Mouse (Mus musculus) liver, embryonic 11.5 days (tissue): ENCODE measurements around the gene Vwde. TPM values are rescaled to one million over a fixed set of nuclear protein-coding genes. Genes with fewer than 3 reads are reported as not detected.

Experiments
- ATAC-seq: fragments of 200-750 bp; cut with Nextera tagmentation; replicated peaks from 2 replicates; pipeline ENCODE4 v1.8.0; 2017; ENCODE audit warnings: moderate number of reproducible peaks, mild to moderate bottlenecking, moderate TSS enrichment, moderate library complexity; ENCODE audit not compliant: low FRiP score
- DNase-seq: peaks from one replicate; pipeline ENCODE4 v3.0.0-alpha.2; 2017; ENCODE audit warnings: low spot score
- H3K27ac ChIP-seq: fragments of 300-500 bp; sonication (generic); 2 replicates; pipeline ENCODE4 v1.5.1; 2014; ENCODE audit warnings: mild to moderate bottlenecking, low read depth, low read length, control low read depth
- H3K27me3 ChIP-seq: fragments of 300-500 bp; sonication (generic); replicated peaks from 2 replicates; pipeline ENCODE4 v1.6.1; 2014; ENCODE audit warnings: low read length, mixed read lengths; ENCODE audit not compliant: control insufficient read depth, insufficient read depth
- H3K36me3 ChIP-seq: fragments of 300-500 bp; sonication (generic); 2 replicates; pipeline ENCODE4 v1.6.1; 2014; ENCODE audit warnings: mild to moderate bottlenecking, low read length, moderate library complexity, mixed read lengths; ENCODE audit not compliant: control insufficient read depth, insufficient read depth
- H3K4me1 ChIP-seq: fragments of 300-500 bp; sonication (generic); replicated peaks from 2 replicates; pipeline ENCODE4 v1.6.1; 2014; ENCODE audit warnings: low read length, mixed read lengths; ENCODE audit not compliant: control insufficient read depth, insufficient read depth
- H3K4me2 ChIP-seq: fragments of 300-500 bp; sonication (generic); 2 replicates; pipeline ENCODE4 v1.6.1; 2014; ENCODE audit warnings: mild to moderate bottlenecking, control low read depth, moderate library complexity
- H3K4me3 ChIP-seq: fragments of 300-500 bp; sonication (generic); 2 replicates; pipeline ENCODE4 v1.5.1; 2014; ENCODE audit warnings: low read depth, low read length, control low read depth
- H3K9ac ChIP-seq: fragments of 300-500 bp; sonication (generic); 2 replicates; pipeline ENCODE4 v1.6.1; 2014; ENCODE audit warnings: low read depth, low read length, control low read depth
- H3K9me3 ChIP-seq: fragments of 300-500 bp; sonication (generic); 2 replicates; pipeline ENCODE4 v1.6.1; 2016; ENCODE audit warnings: low read length, inconsistent platforms, mixed read lengths; ENCODE audit not compliant: control insufficient read depth
- WGBS: fragments of 180-500 bp; shearing (Covaris S2); extraction: QIAGEN DNeasy Blood & Tissue Kit; methylation state at CpG from one replicate; pipeline ENCODE4 v1.1.7; 2014; 5-methylcytosine and 5-hydroxymethylcytosine counted together
- polyA plus RNA-seq: library from polyadenylated mRNA; unstranded; fragments of >200 nt; fragmentation: Nextera tagmentation; extraction: Ambion mirVana; gene quantifications from 2 replicates; pipeline ENCODE4 v1.2.1, GENCODE M21; 2014

The Vwde gene
- polyA plus RNA-seq, result 0.18 TPM in 1 of 2 replicates, not detected in the other

DNA sequence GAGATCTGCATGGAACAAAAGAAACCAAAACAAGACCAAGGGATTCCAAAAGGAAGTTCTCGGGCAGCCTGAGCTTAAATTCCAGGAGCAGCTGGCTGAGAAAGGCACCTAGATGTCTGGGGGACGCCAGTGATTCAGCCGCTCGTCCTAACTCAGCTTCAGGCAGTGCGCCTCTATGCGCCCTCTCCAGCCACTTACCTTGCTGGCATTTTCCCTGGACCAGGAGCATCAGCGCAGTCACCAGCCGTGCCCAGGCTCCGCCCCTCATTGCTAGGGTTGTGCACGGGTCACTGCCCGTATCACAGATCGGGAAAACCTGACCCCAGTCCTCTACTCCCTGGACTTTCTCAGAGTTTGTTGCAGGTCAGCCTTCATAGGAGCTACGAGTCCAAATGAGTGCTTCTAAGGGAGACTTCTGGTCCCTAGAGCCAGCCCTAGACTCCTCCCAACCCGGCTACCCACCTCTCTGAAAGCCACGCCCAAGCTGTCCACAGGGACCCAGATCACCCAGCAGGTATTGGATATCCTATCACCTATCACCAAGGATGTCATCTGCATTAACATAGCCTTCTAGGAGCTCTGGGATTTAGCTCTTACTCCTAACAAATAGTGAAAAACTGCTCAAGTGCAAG is at the start of gene Vwde:
TSS of gene Vwde (minus strand) at position 370 of the 632 bp plus-strand sequence.
- H3K4me3 ChIP-seq, result no peak within 1 kb of the TSS
- H3K27ac ChIP-seq, result no peak within 1 kb of the TSS
- no peaks in the 10 kb centered on the region for H3K27me3 ChIP-seq
- peak within 1 kb of the TSS; percentile 52 for H3K4me2 ChIP-seq
- ATAC-seq, result no peak
- no peak within 1 kb of the TSS for H3K9ac ChIP-seq
- no peak for DNase-seq
- no peaks in the 10 kb centered on the region for H3K4me1 ChIP-seq
- H3K36me3 ChIP-seq, result no peaks in the 10 kb centered on the region
- H3K9me3 ChIP-seq, result no peaks in the 10 kb centered on the region
- WGBS, result 36% methylated on average over 15 of the region's 15 CpGs

DNA sequence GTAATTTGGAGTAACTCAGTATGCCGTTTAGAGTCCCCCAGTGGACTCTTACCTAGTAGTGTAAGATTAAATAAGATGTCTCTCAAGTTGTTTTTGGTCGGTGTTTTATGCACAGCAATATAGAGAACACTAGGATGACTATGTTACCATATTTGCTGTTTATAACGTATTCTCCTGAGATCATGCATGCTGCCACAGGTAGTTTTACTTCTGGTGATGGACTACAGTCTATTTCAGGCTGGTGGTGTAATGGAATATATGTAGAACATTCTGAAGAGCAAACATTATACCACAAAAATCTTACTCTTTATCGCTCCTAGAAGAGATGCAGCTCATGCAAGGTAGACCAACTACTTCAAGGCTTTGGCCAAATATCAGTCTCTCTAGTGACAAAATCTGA is 30.6 kb upstream of the Vwde start:
- Histone ChIP-seq H3K36me3 (no peaks in the 10 kb centered on the region), H3K4me2 (no peak overlapping the region), H3K9ac (no peak overlapping the region), H3K9me3 (no peaks in the 10 kb centered on the region), H3K4me1 (no peaks in the 10 kb centered on the region), H3K27me3 (no peaks in the 10 kb centered on the region), H3K4me3 (no peak overlapping the region), H3K27ac (no peak overlapping the region)
- DNase-seq, result no peak
- ATAC-seq, result no peak
- 80% methylated on average over 4 of the region's 4 CpGs for WGBS

DNA sequence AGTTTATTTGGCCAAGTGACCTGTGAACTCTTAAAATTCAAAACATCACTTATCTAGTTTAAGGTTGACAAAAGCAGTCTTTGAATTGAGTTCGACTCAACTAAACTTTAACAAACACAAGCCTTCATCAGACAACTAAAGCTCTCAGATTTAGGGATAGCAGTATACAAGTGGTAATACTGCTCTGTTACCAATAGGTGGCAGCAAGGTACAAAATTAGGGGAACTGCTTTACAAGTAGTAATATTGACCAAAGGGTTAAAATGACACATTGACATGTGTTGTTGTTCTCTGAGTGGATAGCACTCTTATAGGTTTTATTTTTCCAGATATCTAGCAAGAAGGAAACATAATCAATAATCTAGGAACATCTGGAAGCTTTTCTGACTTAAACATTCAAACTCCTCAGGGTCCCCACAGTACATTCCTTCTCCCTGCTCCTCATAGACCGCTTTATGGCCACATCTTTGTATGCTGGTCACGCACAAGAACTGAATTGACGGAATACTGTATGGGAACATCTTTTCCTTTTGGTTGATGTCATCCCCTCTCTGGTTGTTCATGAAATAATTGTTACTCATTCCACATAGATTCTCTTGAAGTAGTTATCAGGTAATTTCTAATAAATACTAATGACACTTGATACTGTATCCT is 23.7 kb upstream of the Vwde start:
- Histone ChIP-seq H3K4me1 (no peaks in the 10 kb centered on the region), H3K27me3 (no peaks in the 10 kb centered on the region), H3K36me3 (no peaks in the 10 kb centered on the region), H3K27ac (no peak overlapping the region), H3K9me3 (no peaks in the 10 kb centered on the region), H3K4me2 (no peak overlapping the region), H3K4me3 (no peak overlapping the region), H3K9ac (no peak overlapping the region)
- 62% methylated on average over 4 of the region's 4 CpGs for WGBS
- ATAC-seq (no peak), DNase-seq (no peak)

DNA sequence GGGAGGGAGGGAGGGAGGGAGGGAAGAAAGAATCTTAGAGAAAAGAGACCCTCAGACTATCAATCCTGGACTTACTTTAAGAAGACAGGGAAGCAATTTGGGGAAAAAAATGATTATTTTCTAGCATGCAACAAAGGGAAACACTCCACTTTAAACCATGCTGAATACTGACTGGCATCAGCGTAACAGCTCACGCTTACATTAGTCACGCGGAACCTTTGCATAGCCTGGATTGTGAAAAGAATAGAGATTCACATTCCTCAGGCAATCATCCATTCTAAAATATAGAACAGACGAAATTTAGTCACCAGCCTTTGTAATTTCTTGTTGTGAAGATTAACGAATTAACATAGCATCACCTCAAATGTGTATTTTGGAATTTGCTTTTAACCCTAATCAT is 18.6 kb downstream of the Vwde start:
- no peak overlapping the region for H3K9ac ChIP-seq
- H3K4me3 ChIP-seq, result no peak overlapping the region
- WGBS, result 75% methylated on average over 6 of the region's 6 CpGs
- no peak for DNase-seq
- H3K27me3 ChIP-seq, result no peaks in the 10 kb centered on the region
- no peak overlapping the region for H3K4me2 ChIP-seq
- ATAC-seq, result no peak
- no peaks in the 10 kb centered on the region for H3K4me1 ChIP-seq
- H3K9me3 ChIP-seq, result no peaks in the 10 kb centered on the region
- no peak overlapping the region for H3K27ac ChIP-seq
- H3K36me3 ChIP-seq, result no peaks in the 10 kb centered on the region

DNA sequence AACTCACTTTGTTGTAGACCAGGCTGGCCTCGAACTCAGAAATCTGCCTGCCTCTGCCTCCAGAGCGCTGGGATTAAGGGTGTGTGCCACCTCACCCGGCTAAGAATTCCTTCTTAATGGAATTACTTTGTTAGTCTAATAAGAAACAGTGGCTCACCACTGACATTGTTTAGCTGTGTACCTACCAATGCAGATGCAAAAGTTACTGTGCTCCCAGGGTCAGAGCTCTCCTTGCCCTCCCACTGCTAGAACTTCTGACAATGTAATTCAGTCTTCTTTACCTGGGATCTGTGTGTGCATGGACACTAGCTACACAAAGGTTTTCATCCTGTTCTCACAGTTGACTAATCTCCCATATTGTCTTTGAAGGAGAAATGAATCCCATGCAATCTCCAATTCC is 27.3 kb downstream of the Vwde start:
- Histone ChIP-seq H3K36me3 (no peaks in the 10 kb centered on the region), H3K4me3 (no peak overlapping the region), H3K27me3 (no peaks in the 10 kb centered on the region), H3K4me1 (no peaks in the 10 kb centered on the region), H3K9me3 (no peaks in the 10 kb centered on the region), H3K9ac (no peak overlapping the region), H3K4me2 (no peak overlapping the region), H3K27ac (no peak overlapping the region)
- DNase-seq (no peak), ATAC-seq (no peak)
- 82% methylated on average over 3 of the region's 3 CpGs for WGBS

DNA sequence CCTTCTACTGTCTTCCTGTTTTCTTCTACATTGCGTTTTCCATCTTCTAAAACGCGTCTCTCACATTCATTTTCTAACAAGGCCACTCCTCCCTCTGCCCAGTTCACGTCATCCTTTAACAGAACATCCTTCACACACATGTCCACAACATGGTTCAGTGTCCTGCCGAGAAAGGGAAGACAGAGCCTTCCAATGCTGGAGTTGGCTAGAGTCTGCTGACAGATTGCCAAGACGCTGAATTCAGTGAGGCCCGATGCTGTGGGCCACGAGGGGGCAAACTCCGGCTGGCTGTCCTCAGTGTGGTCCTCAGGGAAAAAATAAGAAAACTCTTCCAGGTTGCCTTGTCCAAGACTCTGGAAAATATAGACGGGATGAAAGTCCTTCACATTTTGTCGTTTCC is 37.9 kb downstream of the Vwde start:
- Histone ChIP-seq H3K27ac (no peak overlapping the region), H3K9me3 (no peaks in the 10 kb centered on the region), H3K9ac (no peak overlapping the region), H3K4me1 (no peaks in the 10 kb centered on the region), H3K36me3 (no peaks in the 10 kb centered on the region), H3K27me3 (no peaks in the 10 kb centered on the region), H3K4me2 (no peak overlapping the region), H3K4me3 (no peak overlapping the region)
- no peak for ATAC-seq
- DNase-seq, result no peak
- WGBS, result 89% methylated on average over 11 of the region's 11 CpGs

DNA sequence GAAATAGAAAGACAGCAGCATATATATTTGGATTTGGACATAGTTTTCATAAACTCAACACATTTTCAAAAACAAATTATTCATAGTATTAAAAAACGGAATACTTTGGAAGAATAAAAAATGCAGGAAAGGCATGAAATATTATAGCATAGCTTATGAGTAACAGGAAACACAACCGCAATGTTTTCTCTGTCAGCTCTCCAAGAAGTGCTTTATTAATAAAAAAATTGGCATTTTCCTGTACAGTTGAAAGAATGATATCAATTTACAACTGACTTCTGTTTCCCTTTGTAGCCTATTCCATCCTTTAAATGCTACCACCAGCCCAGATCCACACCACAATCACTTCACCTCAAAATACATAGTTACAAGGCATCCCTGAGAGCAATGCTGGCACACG is 44.7 kb downstream of the Vwde start:
- DNase-seq (no peak), ATAC-seq (no peak)
- 75% methylated on average over 3 of the region's 3 CpGs for WGBS
- Histone ChIP-seq H3K4me2 (no peak overlapping the region), H3K36me3 (no peaks in the 10 kb centered on the region), H3K4me3 (no peak overlapping the region), H3K9me3 (no peaks in the 10 kb centered on the region), H3K9ac (no peak overlapping the region), H3K27ac (no peak overlapping the region), H3K4me1 (no peaks in the 10 kb centered on the region), H3K27me3 (no peaks in the 10 kb centered on the region)

DNA sequence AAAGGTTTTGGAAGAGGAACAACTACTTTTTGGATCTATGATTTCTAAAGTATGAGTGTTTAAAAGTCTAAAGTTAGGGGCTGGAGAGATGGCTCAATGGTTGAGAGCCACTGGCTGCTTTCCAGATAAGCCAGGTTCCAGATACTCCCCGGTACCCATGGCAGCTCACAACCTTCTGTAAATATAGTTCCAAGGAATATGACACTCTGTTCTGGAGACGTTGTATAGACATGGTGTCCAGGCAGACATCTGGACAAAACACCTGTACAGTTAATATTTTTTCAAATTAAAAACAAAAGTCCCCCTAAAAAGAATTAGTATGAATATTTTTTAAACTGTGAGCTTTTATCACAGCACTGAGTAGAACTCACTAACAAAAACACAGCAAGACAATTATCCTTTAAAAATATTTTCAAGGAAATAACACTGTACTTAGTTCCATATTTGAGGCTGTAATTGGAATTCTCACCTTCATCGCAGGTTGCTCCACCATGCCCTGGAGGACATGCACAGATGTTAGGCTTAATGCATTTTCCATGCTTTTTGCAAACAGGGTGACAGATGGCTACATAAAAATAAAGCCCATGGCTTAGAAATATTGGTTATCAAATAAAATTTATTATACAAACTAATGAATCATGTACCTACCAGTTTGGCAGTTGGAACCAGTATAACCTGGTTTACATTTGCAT is 55.2 kb downstream of the Vwde start:
- WGBS, result 78% methylated on average over 3 of the region's 3 CpGs
- H3K27ac ChIP-seq, result no peak overlapping the region
- H3K36me3 ChIP-seq, result no peaks in the 10 kb centered on the region
- H3K9me3 ChIP-seq, result no peaks in the 10 kb centered on the region
- H3K27me3 ChIP-seq, result no peaks in the 10 kb centered on the region
- H3K4me1 ChIP-seq, result no peaks in the 10 kb centered on the region
- no peak overlapping the region for H3K4me3 ChIP-seq
- no peak overlapping the region for H3K9ac ChIP-seq
- ATAC-seq, result no peak
- no peak overlapping the region for H3K4me2 ChIP-seq
- DNase-seq, result no peak
